Mouse (Mus musculus) midbrain, embryonic 12.5 days (tissue): ENCODE measurements around the gene Zfp365. TPM values are rescaled to one million over a fixed set of nuclear protein-coding genes. Genes with fewer than 3 reads are reported as not detected.

Experiments used
- ATAC-seq: fragments of 200-750 bp; cut with Nextera tagmentation; 2 replicates; pipeline ENCODE4 v1.8.0; 2017; ENCODE audit warnings: low read depth, moderate TSS enrichment, moderate library complexity; ENCODE audit not compliant: low FRiP score
- H3K27ac ChIP-seq: fragments of 300-500 bp; sonication (generic); replicated peaks from 2 replicates; pipeline ENCODE4 v1.5.1; 2016; ENCODE audit warnings: mild to moderate bottlenecking
- H3K27me3 ChIP-seq: fragments of 300-500 bp; sonication (generic); 2 replicates; pipeline ENCODE4 v1.6.1; 2016; ENCODE audit warnings: mild to moderate bottlenecking
- H3K36me3 ChIP-seq: fragments of 300-500 bp; sonication (generic); 2 replicates; pipeline ENCODE4 v1.6.1; 2016
- H3K4me1 ChIP-seq: fragments of 300-500 bp; sonication (generic); 2 replicates; pipeline ENCODE4 v1.6.1; 2016
- H3K4me2 ChIP-seq: fragments of 300-500 bp; sonication (generic); replicated peaks from 2 replicates; pipeline ENCODE4 v1.6.1; 2016; ENCODE audit warnings: mild to moderate bottlenecking, moderate library complexity
- H3K4me3 ChIP-seq: fragments of 300-500 bp; sonication (generic); 2 replicates; pipeline ENCODE4 v1.5.1; 2016; ENCODE audit warnings: mild to moderate bottlenecking
- H3K9ac ChIP-seq: fragments of 300-500 bp; sonication (generic); replicated peaks from 2 replicates; pipeline ENCODE4 v1.6.1; 2016; ENCODE audit warnings: mild to moderate bottlenecking, moderate library complexity
- H3K9me3 ChIP-seq: fragments of 300-500 bp; sonication (generic); 2 replicates; pipeline ENCODE4 v1.6.1; 2016; ENCODE audit warnings: mild to moderate bottlenecking
- WGBS: fragments of 180-500 bp; shearing (Covaris S2); methylation state at CpG from one replicate; pipeline ENCODE4 v1.1.7; 2016; 5-methylcytosine and 5-hydroxymethylcytosine counted together
- polyA plus RNA-seq: library from polyadenylated mRNA; unstranded; fragments of >200 nt; fragmentation: Nextera tagmentation; extraction: Ambion mirVana; gene quantifications from 2 replicates; pipeline ENCODE4 v1.2.1, GENCODE M21; 2016

The Zfp365 gene
- polyA plus RNA-seq, 1 experiment from 2014 or later, result 3.0 TPM

- WGBS, result 79% methylated on average over 3 of the region's 3 CpGs
- ATAC-seq, result no peak
- Histone ChIP-seq H3K9ac (no peak overlapping the region), H3K36me3 (no peaks in the 10 kb centered on the region), H3K4me2 (no peak overlapping the region), H3K4me3 (no peak overlapping the region), H3K9me3 (no peaks in the 10 kb centered on the region), H3K27me3 (0 out of 2 replicates have a peak, but pooled peaks cover 3% of the 10 kb centered on the region), H3K27ac (no peak overlapping the region), H3K4me1 (no peaks in the 10 kb centered on the region)
These were observed 47.4 kb downstream of the Zfp365 start for GRCm38 (mm10) chr10:67865063-67865462.

DNA sequence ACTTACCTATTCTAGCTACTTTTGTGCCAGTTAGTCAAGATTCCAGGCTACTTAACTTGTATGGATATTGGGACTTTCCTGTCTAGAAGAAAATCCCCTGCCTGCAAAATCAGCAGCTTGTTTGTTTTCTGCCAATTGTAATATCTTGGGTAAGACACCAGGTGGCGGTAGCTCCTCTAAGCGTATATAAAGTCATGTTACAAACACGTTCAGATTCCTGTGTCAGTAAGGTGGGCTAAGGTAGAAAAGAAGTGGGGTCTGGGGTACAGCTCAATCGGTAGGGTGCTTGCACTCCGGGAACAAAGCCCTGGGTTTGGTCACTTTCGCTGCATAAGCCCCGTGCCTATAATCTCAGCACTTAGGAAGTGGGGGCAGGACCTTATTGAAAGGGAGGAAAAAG lies 50.1 kb downstream of the Zfp365 start:
- no peak overlapping the region for H3K27ac ChIP-seq
- ATAC-seq, result no peak
- H3K9ac ChIP-seq, result no peak overlapping the region
- H3K4me1 ChIP-seq, result no peaks in the 10 kb centered on the region
- 0 out of 2 replicates have a peak, but pooled peaks cover 3% of the 10 kb centered on the region for H3K27me3 ChIP-seq
- no peak overlapping the region for H3K4me2 ChIP-seq
- no peaks in the 10 kb centered on the region for H3K9me3 ChIP-seq
- WGBS, result 17% methylated on average over 7 of the region's 7 CpGs
- H3K4me3 ChIP-seq, result no peak overlapping the region
- no peaks in the 10 kb centered on the region for H3K36me3 ChIP-seq

- Histone ChIP-seq H3K4me2 (no peak overlapping the region), H3K27ac (no peak overlapping the region), H3K4me1 (no peaks in the 10 kb centered on the region), H3K36me3 (no peaks in the 10 kb centered on the region), H3K9me3 (no peaks in the 10 kb centered on the region), H3K9ac (no peak overlapping the region), H3K27me3 (0 out of 2 replicates have a peak, but pooled peaks cover 3% of the 10 kb centered on the region), H3K4me3 (no peak overlapping the region)
- WGBS, result 17% methylated on average over 8 of the region's 8 CpGs
- ATAC-seq, result peak; percentile 30; the same call in 1 of the 2 replicates
These were observed 53.6 kb downstream of the Zfp365 start for GRCm38 (mm10) chr10:67858878-67859277.

GRCm38 (mm10) chr10:67857561-67857906 lies 54.9 kb downstream of the Zfp365 start:
- H3K9me3 ChIP-seq, result no peaks in the 10 kb centered on the region
- H3K4me3 ChIP-seq, result no peak overlapping the region
- H3K36me3 ChIP-seq, result no peaks in the 10 kb centered on the region
- H3K4me1 ChIP-seq, result no peaks in the 10 kb centered on the region
- no peak for ATAC-seq
- H3K4me2 ChIP-seq, result no peak overlapping the region
- WGBS, result 84% methylated on average over 4 of the region's 4 CpGs
- H3K27me3 ChIP-seq, result 0 out of 2 replicates have a peak, but pooled peaks cover 3% of the 10 kb centered on the region
- no peak overlapping the region for H3K27ac ChIP-seq
- no peak overlapping the region for H3K9ac ChIP-seq

- no peak for ATAC-seq
- Histone ChIP-seq H3K27me3 (0 out of 2 replicates have a peak, but pooled peaks cover 3% of the 10 kb centered on the region), H3K4me2 (no peak overlapping the region), H3K9me3 (no peaks in the 10 kb centered on the region), H3K4me3 (no peak overlapping the region), H3K36me3 (no peaks in the 10 kb centered on the region), H3K4me1 (no peaks in the 10 kb centered on the region), H3K9ac (no peak overlapping the region), H3K27ac (no peak overlapping the region)
- 93% methylated on average over 14 of the region's 14 CpGs for WGBS
These were observed 55.5 kb downstream of the Zfp365 start for GRCm38 (mm10) chr10:67856791-67857560.

DNA sequence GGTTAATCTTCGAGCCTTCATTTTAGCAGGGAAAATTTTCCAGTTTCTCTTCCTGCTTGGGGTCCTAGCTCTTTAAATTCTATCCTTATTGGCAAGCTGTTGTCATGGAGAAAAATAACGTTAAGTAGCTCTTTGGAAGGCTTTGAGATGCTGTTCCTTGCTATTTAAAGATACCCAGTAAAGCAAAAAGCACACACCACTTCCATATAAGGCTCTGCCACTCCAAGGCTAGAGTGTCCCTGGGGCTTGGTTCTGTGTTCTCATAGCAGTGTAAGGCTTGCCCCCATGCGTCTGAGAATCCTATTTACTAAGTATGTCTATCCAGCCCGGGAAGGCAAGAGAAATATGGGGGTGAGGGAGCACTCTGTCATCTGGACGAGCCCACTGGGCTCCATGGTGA lies 56.7 kb downstream of the Zfp365 start:
- H3K4me3 ChIP-seq, result no peak overlapping the region
- 72% methylated on average over 5 of the region's 5 CpGs for WGBS

GRCm38 (mm10) chr10:67852411-67852810 lies 60.1 kb downstream of the Zfp365 start:
- H3K27me3 ChIP-seq, result no peaks in the 10 kb centered on the region
- H3K4me1 ChIP-seq, result peaks cover 3% of the 10 kb centered on the region
- 74% methylated on average over 6 of the region's 6 CpGs for whole genome bisulfite sequencing
- H3K27ac ChIP-seq, result no peak overlapping the region
- no peaks in the 10 kb centered on the region for H3K9me3 ChIP-seq
- no peak overlapping the region for H3K4me2 ChIP-seq
- H3K36me3 ChIP-seq, result no peaks in the 10 kb centered on the region
- H3K4me3 ChIP-seq, result no peak overlapping the region
- H3K9ac ChIP-seq, result no peak overlapping the region
- ATAC-seq, result no peak

More for the DNA sequence above, 56.7 kb downstream of the Zfp365 start:
- Histone ChIP-seq H3K4me1 (peaks cover 3% of the 10 kb centered on the region), H3K27ac (no peak overlapping the region), H3K27me3 (0 out of 2 replicates have a peak, but pooled peaks cover 3% of the 10 kb centered on the region), H3K9me3 (no peaks in the 10 kb centered on the region), H3K4me2 (no peak overlapping the region), H3K36me3 (no peaks in the 10 kb centered on the region), H3K9ac (no peak overlapping the region)
- ATAC-seq, result no peak

DNA sequence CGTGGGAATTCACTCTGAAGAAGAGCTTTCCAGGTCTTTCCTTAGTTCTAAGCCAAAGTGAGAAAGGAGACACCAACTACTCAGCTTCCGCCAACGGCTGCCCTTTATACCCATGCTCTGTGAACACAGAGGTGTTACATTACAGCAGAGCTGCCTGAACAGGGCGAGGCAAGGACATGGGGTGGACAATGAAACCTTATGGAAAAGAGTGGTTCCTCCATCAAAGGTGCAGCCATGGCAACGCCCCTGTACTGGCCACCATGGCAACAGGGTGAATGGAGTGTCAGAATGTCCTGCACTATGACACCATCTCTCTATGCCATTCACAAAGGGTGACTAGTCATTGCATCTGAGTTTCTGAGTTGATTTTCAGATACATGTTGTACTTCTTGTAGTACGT lies 61.4 kb downstream of the Zfp365 start:
- Histone ChIP-seq H3K4me1 (peaks cover 3% of the 10 kb centered on the region), H3K9ac (no peak overlapping the region), H3K27ac (no peak overlapping the region), H3K4me3 (no peak overlapping the region), H3K27me3 (no peaks in the 10 kb centered on the region), H3K9me3 (no peaks in the 10 kb centered on the region), H3K36me3 (no peaks in the 10 kb centered on the region), H3K4me2 (no peak overlapping the region)
- 49% methylated on average over 6 of the region's 6 CpGs for WGBS
- ATAC-seq, result no peak

GRCm38 (mm10) chr10:67846016-67846650 lies 66.3 kb downstream of the Zfp365 start:
- Histone ChIP-seq H3K4me1 (peaks cover 2% of the 10 kb centered on the region), H3K9me3 (no peaks in the 10 kb centered on the region), H3K27ac (no peak overlapping the region), H3K36me3 (no peaks in the 10 kb centered on the region), H3K4me3 (no peak overlapping the region), H3K9ac (no peak overlapping the region), H3K4me2 (no peak overlapping the region), H3K27me3 (no peaks in the 10 kb centered on the region)
- 87% methylated on average over 14 of the region's 14 CpGs for WGBS
- ATAC-seq, result no peak

DNA sequence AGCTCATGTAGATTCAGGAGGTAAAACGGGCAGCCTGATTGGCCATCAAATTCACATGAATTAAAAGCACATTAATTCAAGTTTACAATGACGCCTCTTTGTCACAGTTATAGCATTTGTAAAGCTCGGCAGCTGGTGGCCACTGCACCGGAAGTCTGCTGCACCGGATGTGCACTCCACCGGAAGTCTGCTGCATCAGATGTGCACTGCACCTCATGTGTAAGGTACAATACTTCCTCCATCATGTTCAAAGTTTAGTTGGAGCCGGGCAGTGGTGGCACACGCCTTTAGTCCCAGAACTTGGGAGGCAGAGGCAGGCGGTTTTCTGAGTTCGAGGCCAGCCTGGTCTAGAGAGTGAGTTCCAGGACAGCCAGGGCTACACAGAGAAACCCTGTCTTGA lies 70.9 kb downstream of the Zfp365 start:
- no peaks in the 10 kb centered on the region for H3K9me3 ChIP-seq
- H3K36me3 ChIP-seq, result no peaks in the 10 kb centered on the region
- no peak overlapping the region for H3K4me2 ChIP-seq
- no peak overlapping the region for H3K4me3 ChIP-seq
- 92% methylated on average over 10 of the region's 10 CpGs for WGBS
- no peak for ATAC-seq
- no peaks in the 10 kb centered on the region for H3K4me1 ChIP-seq
- no peak overlapping the region for H3K27ac ChIP-seq
- H3K27me3 ChIP-seq, result no peaks in the 10 kb centered on the region
- H3K9ac ChIP-seq, result no peak overlapping the region

DNA sequence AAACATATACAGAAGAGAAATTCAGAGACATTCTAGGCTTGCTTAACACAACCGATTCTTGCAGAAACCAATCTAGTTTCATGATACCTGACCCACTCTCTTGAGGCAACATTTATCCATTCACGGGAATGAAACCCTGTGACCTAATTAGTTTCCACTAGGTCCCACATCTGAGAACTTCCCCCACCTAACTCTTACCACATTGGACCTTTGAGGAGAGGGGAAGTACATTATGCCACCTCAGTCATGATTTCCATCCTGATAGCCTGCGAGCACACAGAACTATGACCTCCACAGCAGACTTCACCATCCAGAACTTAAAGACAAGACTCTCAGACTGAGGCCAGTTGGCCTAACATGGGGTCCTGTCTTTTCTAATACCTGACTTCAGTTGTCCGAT lies 71.7 kb downstream of the Zfp365 start:
- Histone ChIP-seq H3K4me1 (no peaks in the 10 kb centered on the region), H3K27me3 (no peaks in the 10 kb centered on the region), H3K9me3 (no peaks in the 10 kb centered on the region), H3K36me3 (no peaks in the 10 kb centered on the region), H3K9ac (no peak overlapping the region), H3K27ac (no peak overlapping the region), H3K4me2 (no peak overlapping the region), H3K4me3 (no peak overlapping the region)
- WGBS, result 91% methylated on average over 4 of the region's 4 CpGs
- ATAC-seq, result no peak

DNA sequence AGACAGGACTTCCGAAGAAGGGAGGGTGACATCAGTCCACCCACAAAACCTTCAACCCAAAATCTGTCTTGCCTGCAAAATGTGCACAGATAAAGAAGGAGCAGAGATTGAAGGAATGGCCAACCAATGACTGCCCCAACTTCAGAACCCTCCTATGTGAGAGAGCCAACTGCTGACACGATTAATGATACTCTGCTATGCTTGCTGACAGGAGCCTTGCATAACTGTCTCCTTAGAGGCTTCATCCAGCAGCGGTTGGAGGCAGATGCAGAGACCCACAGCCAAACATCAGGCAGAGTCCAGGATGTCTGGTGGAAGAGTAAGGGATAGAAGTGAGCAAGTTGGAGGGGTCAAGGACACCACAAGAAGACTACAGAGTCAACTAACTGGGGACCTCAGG lies 73.3 kb downstream of the Zfp365 start:
- Histone ChIP-seq H3K4me3 (no peak overlapping the region), H3K27me3 (no peaks in the 10 kb centered on the region), H3K9me3 (no peaks in the 10 kb centered on the region), H3K9ac (no peak overlapping the region), H3K36me3 (no peaks in the 10 kb centered on the region), H3K4me1 (no peaks in the 10 kb centered on the region), H3K27ac (no peak overlapping the region), H3K4me2 (no peak overlapping the region)
- ATAC-seq, result no peak
- WGBS, result 87% methylated on average over 3 of the region's 3 CpGs
